Mouse (Mus musculus): Measurements from ENCODE around the gene Med13. TPM values are rescaled to one million over a fixed set of nuclear protein-coding genes. Genes with fewer than 3 reads are reported as not detected.
A peak's percentile ranks its signal among the peaks of the same experiment; 100 is the strongest.

Gene Med13
- total RNA-seq (2021): 10 to 100 TPM; 56.0 to 64.6 TPM

DNA sequence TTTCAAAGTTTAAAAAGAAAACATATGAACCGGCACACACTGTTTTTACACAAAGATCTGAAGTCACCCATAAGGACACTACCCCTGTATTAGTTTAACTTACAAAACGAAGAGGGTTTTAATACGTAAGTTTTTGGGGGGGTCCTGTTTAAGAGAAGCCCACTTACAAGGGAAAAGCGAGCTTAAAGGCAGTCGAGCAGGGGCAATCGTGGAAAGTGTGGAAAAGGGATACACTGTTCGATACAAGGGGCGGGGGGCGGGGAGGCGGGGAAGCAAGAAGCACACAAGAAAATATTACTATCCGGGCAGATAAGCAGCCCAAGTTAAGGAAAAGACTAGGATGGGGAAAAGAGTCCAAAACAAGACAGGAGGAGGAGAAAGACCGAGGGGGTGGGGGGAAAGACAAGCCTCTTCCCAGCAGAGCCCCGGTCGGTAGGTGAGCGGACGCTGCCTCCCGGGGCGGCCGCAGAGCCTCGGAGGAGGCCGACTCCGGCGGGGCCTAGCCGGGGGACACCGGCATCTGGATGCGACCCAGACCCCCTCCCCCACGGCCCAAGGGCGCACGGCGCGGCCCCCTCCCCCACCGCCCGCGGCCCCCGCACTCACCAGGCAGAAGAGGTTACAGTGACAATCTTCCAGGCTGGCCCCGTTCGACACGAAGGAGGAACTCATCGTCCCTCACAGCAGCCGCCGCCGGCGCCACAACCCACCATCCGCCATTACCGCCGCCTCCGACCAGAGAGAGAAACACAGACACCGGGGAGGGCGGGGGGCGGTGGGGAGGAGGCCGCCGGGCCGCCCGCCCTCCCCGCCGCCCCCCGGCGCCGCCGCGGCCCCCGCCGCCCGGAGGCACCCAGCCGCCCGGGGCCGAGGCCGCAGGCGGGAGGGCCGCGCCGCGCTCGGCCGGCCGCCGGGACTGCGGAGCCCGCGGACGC is at the start of gene Med13:
Gene Med13, minus strand, starts transcription at position 749 of the 935 bp plus-strand sequence.
- intact Hi-C loops (cut with DNase I): loop anchor here (5.0 kb wide), 3 partner anchors 85 to 125 kb away; partner anchors contain the start of genes Ints2 and Rnft1

DNA sequence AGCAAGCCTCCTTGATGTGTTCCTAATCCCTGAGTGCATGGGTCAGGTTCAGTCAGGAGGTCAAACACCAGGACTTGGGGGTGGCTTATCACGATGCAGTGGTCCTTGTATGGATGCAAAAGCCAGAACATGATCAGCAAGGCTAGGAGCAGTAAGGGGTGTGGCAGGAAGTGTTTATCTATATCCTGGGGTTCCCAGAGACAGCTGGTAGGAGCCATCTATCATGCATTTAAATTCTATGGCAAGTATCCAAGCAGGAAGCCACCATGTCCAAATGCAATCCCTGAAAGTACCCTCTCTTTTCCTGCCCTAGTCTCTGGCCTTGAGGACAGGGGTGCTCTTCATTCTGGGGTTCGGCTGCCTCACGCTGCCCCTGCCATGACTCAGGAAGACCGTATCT is 47.2 kb upstream of the Med13 start:
- intact Hi-C loops (cut with DNase I): no loop called here
- DNase-seq (ENCODE audit: low spot score in 2 of 2): no peak

More for the DNA sequence above, at the start of gene Med13:
- DNase-seq (ENCODE audit: low spot score in 2 of 2): peak in 1 of 2 experiments; percentile 28

DNA sequence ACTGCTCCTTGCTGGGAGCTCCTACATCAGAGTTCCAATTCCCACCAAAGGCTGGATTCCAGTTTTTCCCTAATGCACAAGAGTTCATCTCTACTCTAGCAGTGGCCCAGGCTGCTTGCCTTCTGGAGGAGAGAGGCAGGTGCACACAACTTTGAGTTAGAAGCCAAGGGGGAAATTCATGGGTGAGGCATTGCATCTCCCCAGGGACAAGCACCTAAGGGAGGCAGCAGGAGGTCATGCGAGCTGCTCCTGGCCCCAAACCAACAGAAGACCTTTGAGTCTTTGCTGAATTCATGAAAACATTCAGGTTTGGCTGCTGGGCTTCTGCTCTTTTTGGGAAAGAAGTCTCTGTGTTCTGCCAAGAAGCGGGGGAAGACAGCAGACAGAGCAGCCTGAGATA is 46.4 kb upstream of the Med13 start:
- intact Hi-C loops (cut with DNase I): no loop called here
- DNase-seq (ENCODE audit: low spot score in 2 of 2): no peak

DNA sequence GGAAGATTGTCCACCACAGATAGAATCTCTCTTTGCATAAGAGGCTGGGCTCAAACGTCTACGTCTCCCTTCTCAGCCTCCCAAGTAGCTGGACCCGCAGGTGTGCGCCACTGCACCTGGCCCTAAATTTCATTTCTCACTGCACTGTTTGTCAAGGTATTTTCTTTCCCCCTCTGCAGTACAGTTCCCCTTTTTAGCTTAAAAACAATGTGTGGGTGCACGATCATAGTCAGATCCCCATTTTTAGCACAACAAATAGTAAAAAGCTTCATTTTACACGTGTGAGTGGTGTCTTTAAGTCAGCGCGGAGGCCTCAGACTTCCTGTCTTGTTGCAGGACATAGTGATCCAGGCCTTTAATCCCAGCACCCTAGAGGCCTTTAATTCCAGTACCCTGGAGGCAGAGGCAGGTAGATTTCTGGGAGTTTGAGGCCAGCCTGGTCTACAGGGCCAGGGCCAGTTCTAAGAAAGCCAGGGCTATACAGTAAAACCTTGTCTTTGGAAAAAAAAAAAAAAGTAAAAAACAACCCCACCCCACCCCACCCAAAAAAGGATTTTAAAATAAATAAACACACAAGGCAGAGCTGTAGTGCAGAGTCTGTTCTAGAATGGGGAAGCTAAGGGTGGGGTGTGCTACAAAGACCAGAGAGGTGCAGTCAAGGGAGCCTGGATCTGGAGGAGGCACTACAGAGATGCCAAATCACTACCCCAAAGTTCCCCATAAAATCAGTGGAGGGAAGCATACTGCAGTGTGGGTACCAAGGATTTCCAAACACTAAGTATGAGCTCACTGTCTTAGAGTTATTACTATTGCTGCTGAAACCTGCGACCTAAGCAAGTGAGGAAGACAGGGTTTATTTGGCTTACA is 42.1 kb upstream of the Med13 start:
- intact Hi-C loops (cut with DNase I): no loop called here
- DNase-seq (ENCODE audit: low spot score in 2 of 2): no peak

DNA sequence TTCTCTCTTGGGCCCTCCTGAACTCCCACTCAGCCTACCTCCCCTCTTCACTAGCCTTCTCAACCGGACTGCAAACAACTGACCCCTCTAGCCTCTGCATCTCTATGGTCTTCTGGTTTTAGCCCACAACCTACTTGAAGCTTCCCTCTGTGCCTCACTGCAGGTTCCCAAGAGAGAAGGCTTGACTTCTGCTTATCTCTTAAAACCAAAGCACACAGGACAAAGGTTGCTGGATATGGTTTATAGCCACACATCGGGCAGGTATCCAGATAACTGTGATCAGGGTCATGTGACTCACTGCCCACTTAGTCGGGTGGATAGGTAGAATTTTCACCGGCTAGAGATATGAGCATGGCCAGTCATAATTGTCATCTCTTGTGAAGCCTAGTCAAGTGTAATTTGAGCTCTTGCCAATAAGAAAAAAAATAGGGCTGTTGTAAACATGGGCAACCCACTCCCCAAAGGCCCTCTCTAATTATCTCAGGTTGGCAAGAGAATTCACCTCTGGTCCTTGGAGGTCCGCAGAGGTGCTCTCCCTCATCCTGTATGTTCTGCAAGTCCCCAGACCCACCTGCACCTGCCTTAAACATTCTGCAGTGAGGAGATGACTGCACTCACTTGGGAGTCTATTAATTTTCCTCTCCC is 39.7 kb upstream of the Med13 start:
- no peak for DNase-seq (ENCODE audit: low spot score in 2 of 2)
- intact Hi-C loops (cut with DNase I): no loop called here

DNA sequence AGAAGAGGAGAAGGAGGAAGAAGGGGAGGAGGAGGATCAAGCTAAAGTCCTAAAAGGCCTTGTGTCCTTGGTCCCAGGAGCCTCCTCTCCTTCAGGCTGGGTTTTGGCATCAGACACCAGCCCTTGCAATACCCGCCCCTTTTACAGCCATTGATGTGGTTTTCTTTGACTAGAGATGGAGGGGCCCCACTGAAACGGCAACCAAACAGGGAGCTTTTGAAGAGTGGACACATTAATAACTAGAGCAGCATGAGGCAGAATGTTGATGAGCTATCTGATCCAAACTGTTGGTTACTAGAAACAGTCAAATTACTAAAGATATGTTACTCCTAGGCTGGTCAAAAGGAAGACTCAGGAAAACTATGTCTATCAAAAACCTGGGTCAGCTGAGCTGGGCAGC is 39.1 kb upstream of the Med13 start:
- DNase-seq (ENCODE audit: low spot score in 2 of 2): no peak
- intact Hi-C loops (cut with DNase I): no loop called here

DNA sequence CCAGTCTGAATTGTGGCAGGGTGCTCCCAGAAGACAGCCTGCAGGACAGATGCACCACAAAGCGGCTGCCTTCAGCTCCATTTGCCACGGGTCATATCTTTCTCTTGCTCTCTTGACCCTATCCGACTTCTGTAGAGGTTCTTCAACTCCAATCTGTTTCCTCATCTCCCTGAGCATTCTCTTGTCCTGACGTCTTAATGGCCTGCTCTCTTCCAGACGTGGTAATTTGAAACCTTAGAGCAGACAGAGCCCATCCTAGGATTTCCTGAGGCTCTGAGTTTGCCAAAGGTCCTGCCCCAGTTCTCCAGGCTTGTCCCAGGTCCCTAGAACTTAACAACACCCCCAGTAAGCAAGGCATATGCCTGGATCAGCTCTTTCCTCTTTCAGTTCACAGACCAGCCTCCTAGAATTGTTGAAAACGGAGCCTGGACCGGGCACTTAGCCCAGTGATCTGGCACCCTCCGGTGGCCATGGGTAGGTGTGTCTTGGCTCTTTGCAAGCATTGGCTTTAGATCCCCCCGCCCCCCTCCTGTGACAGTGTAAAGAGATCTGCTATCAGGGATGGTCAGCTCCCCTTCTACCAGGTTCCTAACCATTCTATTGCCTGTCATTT is 38.2 kb upstream of the Med13 start:
- intact Hi-C loops (cut with DNase I): no loop called here
- peak in 1 of 2 experiments; percentile 33 for DNase-seq (ENCODE audit: low spot score in 2 of 2)

DNA sequence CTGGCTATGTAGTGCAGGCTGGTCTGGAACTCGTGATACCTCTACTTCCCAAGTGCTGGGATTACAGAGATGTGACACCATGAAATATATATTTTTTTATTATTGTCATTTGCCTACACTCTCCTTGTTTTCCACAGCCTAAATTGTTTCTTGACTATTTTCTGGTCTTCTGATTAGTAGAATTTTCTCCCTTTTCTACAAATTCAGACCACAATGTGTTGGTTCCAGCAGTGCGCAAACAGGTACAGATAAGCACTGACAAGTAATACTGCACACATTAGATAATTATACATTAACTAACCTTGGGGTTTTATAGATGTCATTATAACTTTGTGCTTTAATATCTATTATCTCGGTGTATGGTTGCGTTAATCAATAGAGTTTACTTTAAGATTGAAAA is 37.7 kb upstream of the Med13 start:
- intact Hi-C loops (cut with DNase I): no loop called here

DNA sequence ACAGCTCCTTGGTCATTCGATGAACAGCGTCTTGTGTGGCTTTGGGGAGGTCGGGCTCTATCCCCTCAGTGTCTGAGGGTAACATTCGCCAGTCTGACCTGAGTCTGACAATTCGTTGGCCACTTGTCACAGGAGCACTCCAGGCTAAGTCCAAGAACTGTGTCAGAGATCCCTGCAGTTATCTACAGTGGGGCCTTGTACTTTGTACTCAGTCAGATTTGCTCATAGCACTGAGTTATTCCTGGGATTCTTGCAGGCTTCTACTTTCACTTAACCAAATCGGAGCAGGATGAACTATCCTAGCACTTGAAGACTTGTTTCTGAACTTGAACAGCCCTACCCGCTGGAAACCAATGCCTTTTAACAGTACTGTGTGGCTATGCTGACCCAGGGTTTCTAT is 34.3 kb upstream of the Med13 start:
- intact Hi-C loops (cut with DNase I): no loop called here
- DNase-seq (ENCODE audit: low spot score in 2 of 2): no peak

More for the DNA sequence above, 37.7 kb upstream of the Med13 start:
- DNase-seq (ENCODE audit: low spot score in 2 of 2): no peak

DNA sequence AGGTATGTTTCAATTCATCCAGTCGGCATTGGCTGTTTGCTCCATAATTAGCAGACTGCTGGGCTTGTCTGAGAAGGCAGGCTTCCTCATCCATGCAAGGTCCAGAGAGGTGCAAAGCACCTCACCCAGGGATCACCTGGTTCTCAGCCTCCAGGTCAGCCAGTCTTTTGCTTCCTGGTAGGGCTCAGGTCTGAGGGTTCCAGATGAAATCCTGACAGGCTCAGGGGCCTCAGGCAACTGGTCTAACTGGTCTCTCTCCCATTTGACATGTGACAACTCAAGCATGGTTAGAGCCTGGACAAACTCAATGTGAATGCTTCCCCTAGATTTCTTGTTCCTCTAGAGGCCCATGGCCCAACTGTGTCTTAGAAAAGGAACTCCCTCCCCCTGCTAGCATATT is 32.9 kb upstream of the Med13 start:
- intact Hi-C loops (cut with DNase I): no loop called here

DNA sequence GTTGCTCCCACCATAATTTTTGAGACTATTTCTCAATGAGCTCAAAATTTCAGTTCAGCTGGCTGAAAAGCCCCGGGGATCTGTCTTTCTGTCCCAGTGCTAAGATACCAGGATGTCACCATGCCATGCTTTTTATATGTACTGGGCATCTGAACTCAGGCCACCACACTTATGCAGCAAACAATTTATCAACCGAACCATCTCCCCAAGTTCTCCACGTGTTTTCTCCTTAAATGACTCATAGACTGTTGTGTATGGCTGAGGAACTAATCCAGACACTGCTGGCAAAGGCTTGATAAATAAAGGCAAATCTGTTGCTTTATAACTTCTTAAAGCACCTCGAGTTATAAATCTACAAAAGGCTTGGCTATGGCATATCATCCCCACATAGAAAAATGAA is 32.1 kb upstream of the Med13 start:
- no peak for DNase-seq (ENCODE audit: low spot score in 2 of 2)
- intact Hi-C loops (cut with DNase I): no loop called here

More for the DNA sequence above, 32.9 kb upstream of the Med13 start:
- no peak for DNase-seq (ENCODE audit: low spot score in 2 of 2)

DNA sequence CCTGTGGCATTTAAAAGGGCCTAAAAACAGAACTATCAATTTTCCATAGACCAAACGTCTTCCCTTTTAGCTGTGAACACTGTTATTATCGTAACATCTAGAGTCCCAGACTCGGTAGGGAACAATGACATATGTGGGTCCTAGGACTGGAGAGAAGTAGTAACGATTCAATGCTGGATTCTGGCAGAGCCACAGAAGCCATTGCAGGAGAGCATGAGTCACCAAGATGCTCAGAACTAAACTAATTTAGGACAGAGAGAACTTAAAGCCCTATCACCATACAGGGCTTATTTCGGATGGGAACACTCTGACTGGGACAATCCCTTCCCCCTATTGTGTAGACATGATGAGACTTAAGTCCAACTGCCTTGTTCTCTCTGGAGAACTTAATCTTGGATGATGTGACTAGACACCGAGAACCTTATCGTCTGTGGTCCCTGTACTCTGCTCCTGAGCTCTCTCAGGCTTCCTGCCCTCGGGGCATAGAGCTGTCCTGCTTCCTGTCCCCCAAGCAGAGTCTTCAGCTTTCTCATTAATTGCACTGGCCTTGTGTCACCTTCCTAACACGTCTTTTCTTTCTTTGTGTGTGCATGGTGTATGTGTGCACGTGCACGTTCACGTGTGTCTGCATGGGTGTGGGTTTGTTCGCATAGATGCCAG is 31.5 kb upstream of the Med13 start:
- intact Hi-C loops (cut with DNase I): no loop called here
- peak in 1 of 2 experiments; percentile 43 for DNase-seq (ENCODE audit: low spot score in 2 of 2)

DNA sequence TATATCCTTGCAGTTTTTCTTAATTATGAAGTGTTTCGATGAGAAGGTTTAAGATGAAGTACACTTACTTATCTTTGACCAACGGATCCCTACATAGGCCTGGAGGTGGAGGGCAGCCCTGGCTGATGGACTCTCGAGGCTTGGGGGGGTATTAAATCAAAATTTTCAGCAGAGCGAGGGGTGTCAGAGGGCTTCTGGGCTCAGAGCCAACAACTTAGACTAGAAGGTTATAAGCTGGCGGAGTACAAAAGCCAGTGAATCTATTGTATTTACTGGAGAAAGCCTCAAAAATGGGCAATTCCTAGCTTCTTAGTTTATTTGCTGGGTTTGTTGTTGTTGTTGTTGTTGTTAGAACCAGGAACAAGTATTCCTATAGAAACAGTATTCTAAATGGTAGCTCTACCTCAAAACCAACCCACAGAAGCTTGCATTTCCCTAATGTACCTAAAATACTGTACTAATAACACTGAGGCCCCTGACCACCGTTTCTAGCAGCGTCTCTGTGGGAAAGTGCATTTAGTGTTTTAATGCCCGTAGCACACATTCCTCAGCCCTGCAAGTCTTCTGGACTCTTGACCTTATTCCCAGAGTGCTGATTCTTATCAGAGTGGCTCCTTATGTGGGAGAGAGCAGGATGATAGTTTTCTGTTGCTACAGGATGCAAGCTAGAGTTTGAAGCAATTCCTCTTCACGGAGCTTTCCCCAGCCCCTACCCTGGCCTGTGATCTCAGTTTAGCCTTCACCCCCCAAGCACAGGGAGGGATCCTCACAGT is 29.9 kb upstream of the Med13 start:
- intact Hi-C loops (cut with DNase I): no loop called here
- no peak for DNase-seq (ENCODE audit: low spot score in 2 of 2)

DNA sequence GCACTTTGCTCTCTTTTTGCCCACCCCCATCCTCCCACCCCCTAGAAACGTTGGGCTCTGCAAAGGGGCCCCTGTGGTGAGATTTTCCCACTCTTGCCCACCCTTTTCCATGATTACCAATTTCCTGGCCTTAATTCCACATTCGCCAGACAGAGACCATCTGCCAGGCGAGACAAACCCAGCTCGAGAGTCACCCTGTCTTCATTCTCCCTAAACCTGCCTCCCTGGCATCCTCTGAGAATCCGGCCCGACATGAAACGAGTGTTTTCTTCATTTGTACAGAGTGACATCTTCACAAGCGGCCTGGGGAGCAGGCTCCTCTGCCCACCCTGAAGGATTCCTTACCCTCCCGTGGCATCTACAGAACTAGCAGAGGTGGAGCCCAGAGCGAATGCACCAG is 29.2 kb upstream of the Med13 start:
- peak; percentile 9 to 37 for DNase-seq (ENCODE audit: low spot score in 2 of 2)
- intact Hi-C loops (cut with DNase I): no loop called here

DNA sequence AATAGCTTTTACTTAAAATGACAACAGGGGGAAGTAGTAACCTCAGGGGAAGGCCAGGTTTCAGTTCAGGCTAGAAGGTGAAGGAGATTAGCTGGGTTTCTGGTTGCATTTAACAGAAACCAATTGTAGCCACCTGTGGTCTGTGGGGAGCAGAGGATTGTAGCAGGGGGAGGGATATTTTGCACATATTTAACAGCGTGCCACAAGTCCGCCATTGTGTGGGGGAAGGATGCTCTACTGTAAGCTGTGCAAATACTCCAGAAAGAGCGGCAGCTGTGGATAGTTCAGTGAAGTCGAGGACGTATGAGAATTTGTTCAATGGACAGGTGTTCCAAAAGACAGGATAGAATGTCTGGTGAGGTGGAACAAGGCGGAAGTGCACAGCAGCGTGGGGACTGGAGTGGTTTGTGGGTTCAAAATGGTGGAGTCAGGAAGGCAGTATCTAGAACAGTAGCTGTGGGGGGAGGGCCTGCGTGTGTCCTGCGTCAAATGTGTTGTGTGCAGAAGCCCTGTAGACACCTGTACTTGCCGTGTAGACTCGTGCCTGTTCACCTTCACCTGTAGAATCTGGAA is 28.4 kb upstream of the Med13 start:
- intact Hi-C loops (cut with DNase I): no loop called here
- DNase-seq (ENCODE audit: low spot score in 2 of 2): no peak

DNA sequence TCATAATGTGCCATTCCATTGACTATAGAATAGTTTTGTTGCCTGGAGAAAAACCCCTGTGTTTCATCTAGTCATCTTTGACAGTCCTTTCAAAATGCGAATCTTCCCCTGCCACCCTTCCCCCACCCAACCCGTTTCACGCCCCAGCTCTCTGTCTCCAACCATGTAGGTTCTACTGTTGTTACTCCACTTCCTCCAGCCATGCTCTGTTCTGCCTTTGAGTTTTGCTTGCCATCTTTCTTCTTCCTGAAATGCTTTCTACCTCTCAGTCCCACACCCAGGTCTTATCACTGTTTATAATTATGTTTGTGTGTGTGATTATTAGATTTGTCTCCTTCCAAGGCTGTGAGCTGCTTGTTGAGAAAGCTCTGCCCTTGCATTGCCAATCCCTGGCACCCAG is 26.7 kb upstream of the Med13 start:
- no peak for DNase-seq (ENCODE audit: low spot score in 2 of 2)
- intact Hi-C loops (cut with DNase I): no loop called here

DNA sequence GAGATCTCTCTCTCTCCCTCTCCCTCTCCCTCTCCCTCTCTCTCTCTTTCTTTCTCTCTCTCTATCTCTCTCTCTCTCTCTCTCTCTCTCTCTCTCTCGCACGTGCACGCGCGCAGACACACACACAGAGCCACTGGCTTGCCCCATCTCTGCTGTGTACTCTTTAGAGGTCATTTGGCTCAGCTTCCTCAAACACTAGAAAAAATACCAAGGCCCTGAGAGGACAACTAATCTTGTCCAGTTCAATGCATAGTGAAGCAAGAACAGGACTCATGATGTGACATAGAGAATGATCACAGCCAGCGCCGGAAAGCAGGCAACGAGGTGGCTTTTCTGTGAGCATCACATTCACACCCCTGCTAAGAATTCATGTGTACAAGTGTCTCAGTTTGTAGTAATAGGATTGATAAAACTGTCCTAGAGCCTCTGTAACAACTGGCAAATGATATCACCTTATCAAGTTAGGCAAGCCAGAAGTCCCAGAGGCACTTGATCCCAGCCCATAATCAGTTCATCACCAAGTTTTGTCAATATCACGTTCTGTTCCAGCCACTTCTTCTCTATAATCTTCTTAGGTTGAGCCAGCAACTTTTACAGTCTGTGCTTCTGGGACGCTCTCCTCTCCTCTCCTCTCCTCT is 25.2 kb upstream of the Med13 start:
- DNase-seq (ENCODE audit: low spot score in 2 of 2): no peak
- intact Hi-C loops (cut with DNase I): no loop called here

Data from left cerebral cortex, postnatal 25 days (tissue).